Mouse (Mus musculus) cerebellum, adult 2 months (tissue): Measurements from ENCODE around the gene Gm12184.

Source experiments
- CTCF ChIP-seq: fragments of 200-500 bp; IDR thresholded peaks from 2 replicates; pipeline ENCODE4 v1.5.1; 2011; ENCODE audit warnings: low read depth, mild to moderate bottlenecking, control low read depth, low read length, moderate library complexity, borderline replicate concordance; ENCODE audit not compliant: insufficient read depth
- POLR2A ChIP-seq: fragments of 200-500 bp; IDR thresholded peaks from 2 replicates; pipeline ENCODE4 v1.6.1; 2011; ENCODE audit warnings: low read length, control low read depth, borderline replicate concordance; ENCODE audit not compliant: insufficient read depth

- no peak for TF ChIP-seq POLR2A
- no peak for TF ChIP-seq CTCF
These were observed 11.1 kb upstream of the Gm12184 start for GRCm38 (mm10) chr11:48837310-48838180.
